Mouse (Mus musculus) embryo, embryonic 11.5 days (tissue): ENCODE data around the gene Dnajb11.

Experiments
- DNase-seq: peaks from one replicate; pipeline ENCODE4 v3.0.0-alpha.2; 2012; ENCODE audit warnings: low read depth, low spot score

The Dnajb11 gene

DNA sequence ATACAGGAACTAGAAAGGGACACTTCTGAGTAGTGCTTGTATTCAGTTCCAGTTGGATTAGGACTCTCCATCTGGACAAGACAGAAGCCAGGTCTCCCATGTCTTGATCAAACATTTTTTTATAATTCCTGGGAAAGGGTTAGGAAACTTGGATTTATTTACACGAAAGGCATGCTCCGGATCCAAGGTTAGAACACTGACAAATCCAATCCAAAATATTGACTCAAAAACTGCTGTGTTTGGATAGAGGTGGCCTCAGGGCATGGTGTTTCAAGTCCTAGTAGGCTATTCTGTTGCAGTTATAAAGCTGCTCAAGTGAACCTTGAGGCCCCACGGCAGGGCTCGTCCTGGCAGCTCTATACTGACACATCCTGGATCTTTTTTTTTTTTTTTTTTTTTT lies 64.8 kb downstream of the Dnajb11 start:
- DNase-seq: no peak
